Mouse (Mus musculus): ENCODE measurements around the gene Pum1.

DNA sequence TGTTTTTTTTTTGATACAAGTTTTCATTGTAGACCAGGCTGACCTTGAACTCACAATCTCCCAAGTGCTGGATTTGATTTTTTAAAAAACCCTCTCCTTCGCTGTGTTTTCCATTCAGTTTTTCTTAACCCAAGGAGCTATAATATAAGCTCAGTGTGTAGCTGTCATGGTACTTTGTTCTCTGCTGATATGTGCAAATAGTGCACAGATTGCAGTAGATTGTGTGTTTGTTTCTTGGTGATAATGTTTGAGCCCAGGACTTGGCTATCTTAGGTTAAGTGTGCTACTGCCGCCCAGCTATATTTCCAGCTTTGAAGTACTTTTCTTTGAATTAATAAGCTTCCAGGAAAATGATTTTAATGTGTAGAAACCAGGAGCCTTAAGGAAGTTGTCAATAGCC is 13.6 kb downstream of the Pum1 start:
- no peak for TF ChIP-seq CTCF (IDR thresholded peaks at IDR 0.05; ENCODE audit: control insufficient read depth, insufficient read depth, low read length)
- no peak for TF ChIP-seq POLR2A (IDR thresholded peaks at IDR 0.05; ENCODE audit: borderline replicate concordance, control insufficient read depth, low read depth, low read length)
